Mouse (Mus musculus) intestine, embryonic 14.5 days (tissue): ENCODE data around the gene Rhoj. TPM values are rescaled to one million over a fixed set of nuclear protein-coding genes. Genes with fewer than 3 reads are reported as not detected.
A peak's percentile ranks its signal among the peaks of the same experiment; 100 is the strongest.
"Not testable (repeated sequence)": the region's sequence is repeated elsewhere in the genome, so short reads cannot be mapped to it uniquely, and the experiment has no call there.

Experiments used
- ATAC-seq: fragments of 200-750 bp; cut with Nextera tagmentation; replicated peaks from 2 replicates; pipeline ENCODE4 v1.8.0; 2017; ENCODE audit warnings: low read depth, moderate number of reproducible peaks, moderate TSS enrichment, moderate library complexity; ENCODE audit not compliant: low FRiP score, low TSS enrichment
- DNase-seq: peaks from one replicate; pipeline ENCODE4 v3.0.0-alpha.2; 2018; ENCODE audit warnings: low spot score
- H3K27ac ChIP-seq: fragments of 300-500 bp; sonication (generic); 2 replicates; pipeline ENCODE4 v1.5.1; 2014; ENCODE audit warnings: low read depth, mild to moderate bottlenecking, control low read depth
- H3K27me3 ChIP-seq: fragments of 300-500 bp; sonication (generic); replicated peaks from 2 replicates; pipeline ENCODE4 v1.6.1; 2014; ENCODE audit warnings: low read length, control low read depth; ENCODE audit not compliant: control insufficient read depth, insufficient read depth
- H3K36me3 ChIP-seq: fragments of 300-500 bp; sonication (generic); 2 replicates; pipeline ENCODE4 v1.6.1; 2014; ENCODE audit warnings: low read length, control low read depth; ENCODE audit not compliant: control insufficient read depth, insufficient read depth
- H3K4me1 ChIP-seq: fragments of 300-500 bp; sonication (generic); replicated peaks from 2 replicates; pipeline ENCODE4 v1.6.1; 2014; ENCODE audit warnings: low read length, control low read depth, mixed read lengths; ENCODE audit not compliant: control insufficient read depth, insufficient read depth
- H3K4me2 ChIP-seq: fragments of 300-500 bp; sonication (generic); 2 replicates; pipeline ENCODE4 v1.6.1; 2014; ENCODE audit warnings: low read length
- H3K4me3 ChIP-seq: fragments of 300-500 bp; sonication (generic); 2 replicates; pipeline ENCODE4 v1.5.1; 2014; ENCODE audit warnings: low read depth, low read length, control low read depth, mixed read lengths
- H3K9ac ChIP-seq: fragments of 300-500 bp; sonication (generic); 2 replicates; pipeline ENCODE4 v1.6.1; 2014; ENCODE audit warnings: mild to moderate bottlenecking, low read length
- H3K9me3 ChIP-seq: fragments of 300-500 bp; sonication (generic); 2 replicates; pipeline ENCODE4 v1.6.1; 2016; ENCODE audit warnings: low read length, control low read depth; ENCODE audit not compliant: control insufficient read depth
- WGBS: fragments of 180-500 bp; shearing (Covaris S2); extraction: QIAGEN DNeasy Blood & Tissue Kit; methylation state at CpG from one replicate; pipeline ENCODE4 v1.1.7; 2014; 5-methylcytosine and 5-hydroxymethylcytosine counted together
- polyA plus RNA-seq: library from polyadenylated mRNA; unstranded; fragments of >200 nt; fragmentation: Nextera tagmentation; extraction: Ambion mirVana; gene quantifications from 2 replicates; pipeline ENCODE4 v1.2.1, GENCODE M21; 2014

The Rhoj gene
- polyA plus RNA-seq, 1 experiment from 2014 or later: 39.5 TPM

DNA sequence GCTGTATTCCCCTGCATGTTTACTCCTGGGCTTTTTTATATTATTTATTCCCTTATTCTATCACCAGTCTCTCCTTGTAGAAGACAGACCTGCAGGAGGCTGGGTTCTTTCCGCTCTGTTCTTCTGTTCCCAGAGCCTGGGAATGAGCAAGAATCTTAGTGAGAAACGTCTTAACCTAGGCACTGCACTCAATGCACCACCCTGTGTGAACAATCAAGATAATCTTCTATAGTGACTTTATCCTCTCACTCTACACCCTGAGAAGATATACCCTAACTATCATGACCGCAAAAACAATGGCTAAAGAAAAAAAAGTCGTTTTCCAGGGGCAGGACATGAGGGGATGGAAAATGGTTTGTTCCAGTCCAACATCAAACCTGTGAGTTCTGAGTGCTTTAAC is 13.1 kb downstream of the Rhoj start:
- WGBS: 70% methylated on average over 4 of the region's 4 CpGs
- Histone ChIP-seq H3K36me3 (peaks cover 6% of the 10 kb centered on the region; the same call in 1 of the 2 replicates), H3K9me3 (no peaks in the 10 kb centered on the region), H3K4me1 (no peaks in the 10 kb centered on the region), H3K4me3 (no peak overlapping the region), H3K27me3 (no peaks in the 10 kb centered on the region), H3K9ac (no peak overlapping the region), H3K4me2 (no peak overlapping the region), H3K27ac (no peak overlapping the region)
- DNase-seq: no peak
- no peak for ATAC-seq

DNA sequence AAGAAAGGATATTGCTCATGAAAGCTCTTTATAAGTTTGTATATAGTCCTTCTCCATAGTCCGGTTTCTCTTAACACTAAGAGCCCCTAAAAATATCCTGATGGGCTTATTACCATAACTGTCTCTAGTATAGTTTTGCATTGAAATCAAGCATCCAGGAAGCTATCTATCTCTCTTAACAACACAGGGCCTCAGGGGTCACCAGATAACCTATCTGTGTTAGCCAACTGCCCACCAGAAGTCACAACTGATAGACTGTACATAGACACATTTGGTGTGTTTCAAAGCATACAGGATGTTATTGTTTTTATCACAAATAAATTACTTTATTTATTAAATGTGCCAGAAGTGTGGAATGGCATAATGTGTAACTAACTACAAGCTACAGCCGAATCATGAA is 21.1 kb downstream of the Rhoj start:
- no peaks in the 10 kb centered on the region for H3K36me3 ChIP-seq
- H3K9ac ChIP-seq: no peak overlapping the region
- H3K27ac ChIP-seq: no peak overlapping the region
- no peaks in the 10 kb centered on the region for H3K27me3 ChIP-seq
- no peaks in the 10 kb centered on the region for H3K4me1 ChIP-seq
- H3K9me3 ChIP-seq: no peaks in the 10 kb centered on the region
- 71% methylated on average over 2 of the region's 2 CpGs for WGBS
- ATAC-seq (no peak), DNase-seq (no peak)
- H3K4me2 ChIP-seq: no peak overlapping the region
- H3K4me3 ChIP-seq: no peak overlapping the region

DNA sequence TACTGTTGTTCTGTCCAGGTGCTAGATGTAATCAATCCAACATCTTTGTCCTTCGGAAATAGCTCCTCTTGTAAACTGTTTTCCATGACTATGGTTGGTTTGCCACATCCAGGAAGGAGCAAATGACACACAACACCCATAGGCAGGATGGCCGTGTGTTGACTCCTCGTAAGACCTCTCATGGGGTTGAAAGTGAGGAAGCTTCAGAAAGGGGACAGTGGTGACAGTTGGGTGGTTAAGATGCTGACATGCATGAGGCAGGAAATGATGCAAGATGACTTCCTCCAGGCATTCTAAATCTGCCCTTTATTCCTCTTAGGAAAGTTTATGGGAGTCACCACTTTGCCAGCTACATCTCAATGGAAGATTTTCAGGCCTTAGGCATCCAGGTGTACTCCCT is 31.8 kb downstream of the Rhoj start:
- no peaks in the 10 kb centered on the region for H3K4me1 ChIP-seq
- no peak overlapping the region for H3K4me2 ChIP-seq
- WGBS: 88% methylated on average over 3 of the region's 3 CpGs
- H3K9ac ChIP-seq: no peak overlapping the region
- H3K27ac ChIP-seq: no peak overlapping the region
- DNase-seq: no peak
- no peaks in the 10 kb centered on the region for H3K27me3 ChIP-seq
- no peak for ATAC-seq
- H3K4me3 ChIP-seq: no peak overlapping the region
- no peaks in the 10 kb centered on the region for H3K9me3 ChIP-seq
- H3K36me3 ChIP-seq: no peaks in the 10 kb centered on the region

DNA sequence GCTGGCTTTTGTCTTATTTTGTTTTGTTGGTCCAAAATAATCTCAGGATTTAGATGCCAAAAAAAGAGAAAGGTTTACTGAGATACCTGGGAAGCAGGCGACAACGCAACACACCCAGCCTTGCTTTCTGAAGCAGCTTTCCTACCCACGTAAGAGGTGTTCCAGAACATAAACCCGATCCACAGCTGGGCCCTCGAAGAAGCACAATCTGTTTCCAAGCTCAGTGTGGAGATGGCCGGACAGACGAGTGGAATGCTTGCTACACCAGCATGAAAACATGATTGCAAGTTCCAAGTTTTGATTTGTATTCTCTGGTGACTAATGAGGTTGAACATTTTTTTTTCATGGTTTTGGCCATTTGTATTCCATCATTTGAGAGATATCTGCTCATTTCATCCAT is 32.2 kb downstream of the Rhoj start:
- ATAC-seq (no peak), DNase-seq (no peak)
- no peak overlapping the region for H3K9ac ChIP-seq
- H3K4me2 ChIP-seq: no peak overlapping the region
- H3K4me3 ChIP-seq: no peak overlapping the region
- no peaks in the 10 kb centered on the region for H3K4me1 ChIP-seq
- H3K27ac ChIP-seq: no peak overlapping the region
- no peaks in the 10 kb centered on the region for H3K36me3 ChIP-seq
- WGBS: 94% methylated on average over 7 of the region's 7 CpGs
- H3K27me3 ChIP-seq: no peaks in the 10 kb centered on the region
- H3K9me3 ChIP-seq: no peaks in the 10 kb centered on the region

DNA sequence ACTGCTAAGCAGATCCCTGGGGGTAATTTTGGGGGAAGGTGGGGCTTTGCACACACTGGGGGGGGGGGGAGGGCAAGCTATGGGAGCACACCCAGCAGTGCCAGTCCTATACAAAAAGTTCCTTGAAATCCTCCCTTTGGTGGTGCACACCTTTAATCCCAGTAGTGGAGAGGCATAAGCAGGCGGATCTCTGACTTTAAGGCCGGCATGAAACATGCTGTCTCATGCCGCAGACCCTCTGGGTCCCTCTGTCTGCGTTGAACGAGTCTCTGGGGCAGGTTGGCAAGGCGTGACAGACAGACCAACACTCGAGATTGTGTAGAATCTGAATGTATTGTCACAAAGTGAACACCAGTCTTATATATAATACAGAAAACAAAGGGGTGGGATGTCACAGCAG is 40.4 kb downstream of the Rhoj start:
- DNase-seq (no peak), ATAC-seq (no peak)
- peaks cover 14% of the 10 kb centered on the region; the same call in 1 of the 2 replicates for H3K4me1 ChIP-seq
- H3K4me2 ChIP-seq: no peak overlapping the region
- no peaks in the 10 kb centered on the region for H3K27me3 ChIP-seq
- 75% methylated on average over 7 of the region's 7 CpGs for WGBS
- H3K27ac ChIP-seq: no peak overlapping the region
- H3K4me3 ChIP-seq: no peak overlapping the region
- H3K9ac ChIP-seq: no peak overlapping the region
- no peaks in the 10 kb centered on the region for H3K36me3 ChIP-seq
- H3K9me3 ChIP-seq: no peaks in the 10 kb centered on the region

DNA sequence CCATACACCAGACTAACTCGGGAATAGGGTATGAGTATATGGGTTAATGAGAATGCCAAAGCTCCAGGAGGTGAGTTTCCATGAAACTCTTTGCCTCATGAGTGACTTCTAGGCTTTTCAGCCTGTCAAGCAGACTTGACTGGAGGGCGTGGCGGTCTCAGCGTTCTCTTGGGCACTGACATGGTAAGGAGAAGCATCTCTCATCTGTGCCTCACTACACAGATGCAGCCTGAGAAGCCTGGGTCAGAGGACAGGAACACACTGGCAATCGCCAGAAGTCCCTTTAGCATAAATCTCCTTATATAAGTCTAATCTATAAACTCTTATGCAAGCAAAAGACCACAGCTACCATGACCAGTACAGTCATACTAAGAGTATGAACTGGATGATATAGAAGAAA is 41.4 kb downstream of the Rhoj start:
- not testable (repeated sequence) for H3K4me2 ChIP-seq, H3K27ac ChIP-seq, DNase-seq, H3K4me3 ChIP-seq, H3K9me3 ChIP-seq, ATAC-seq, H3K9ac ChIP-seq, H3K36me3 ChIP-seq, H3K27me3 ChIP-seq
- H3K4me1 ChIP-seq: peaks cover 16% of the 10 kb centered on the region; the same call in 1 of the 2 replicates
- 81% methylated on average over 5 of the region's 5 CpGs for WGBS

DNA sequence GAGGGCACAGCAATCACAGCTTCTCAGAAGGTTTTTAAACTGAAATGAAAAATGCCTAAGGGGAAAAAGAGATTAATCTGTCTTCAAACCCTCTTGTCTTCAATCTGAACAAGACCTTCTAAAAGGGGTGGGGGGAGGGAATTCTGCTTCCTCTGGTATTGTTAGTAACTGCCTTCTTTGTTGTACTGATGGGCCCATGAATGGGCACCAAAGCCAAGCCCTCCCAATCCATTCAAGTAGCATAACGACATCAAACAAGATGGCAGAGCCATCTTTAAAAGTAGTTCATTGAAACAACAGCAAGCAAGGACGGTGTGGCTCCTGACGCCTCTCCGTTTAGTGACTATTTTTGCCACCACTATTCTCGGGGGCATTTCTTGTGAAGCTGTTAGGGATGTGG is 42.6 kb downstream of the Rhoj start:
- H3K4me2 ChIP-seq: no peak overlapping the region
- H3K36me3 ChIP-seq: no peaks in the 10 kb centered on the region
- no peaks in the 10 kb centered on the region for H3K27me3 ChIP-seq
- no peaks in the 10 kb centered on the region for H3K9me3 ChIP-seq
- no peak for ATAC-seq
- H3K4me1 ChIP-seq: peaks cover 18% of the 10 kb centered on the region; the same call in 1 of the 2 replicates
- no peak overlapping the region for H3K27ac ChIP-seq
- 94% methylated on average over 5 of the region's 5 CpGs for WGBS
- no peak overlapping the region for H3K4me3 ChIP-seq
- DNase-seq: no peak
- H3K9ac ChIP-seq: no peak overlapping the region

DNA sequence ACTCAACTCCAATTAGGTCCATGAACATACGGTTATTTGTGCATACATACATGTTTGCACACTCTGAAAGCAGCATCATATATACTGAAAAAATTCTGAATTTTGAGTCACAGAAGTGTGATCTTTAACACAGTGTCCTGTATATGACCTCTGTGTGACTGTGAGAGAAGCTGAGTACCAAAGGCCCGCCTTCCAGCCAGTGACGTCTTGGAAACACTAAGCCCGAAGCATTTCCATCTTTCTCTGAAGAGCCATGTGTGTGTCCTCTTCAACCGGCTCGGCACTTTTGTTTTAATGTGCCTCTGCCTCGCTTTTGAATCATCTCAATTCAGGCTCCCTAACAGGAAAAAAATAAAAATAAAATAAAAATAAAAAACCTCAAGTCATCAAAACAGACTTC is 43.7 kb downstream of the Rhoj start:
- peak overlapping the region; percentile 23; the same call in 1 of the 2 replicates for H3K27ac ChIP-seq
- peak; percentile 57; the same call in 1 of the 2 replicates for ATAC-seq
- H3K9ac ChIP-seq: no peak overlapping the region
- H3K27me3 ChIP-seq: no peaks in the 10 kb centered on the region
- no peaks in the 10 kb centered on the region for H3K36me3 ChIP-seq
- no peak for DNase-seq
- peak overlapping the region; percentile 3; the same call in 1 of the 2 replicates for H3K4me2 ChIP-seq
- H3K4me3 ChIP-seq: no peak overlapping the region
- H3K9me3 ChIP-seq: no peaks in the 10 kb centered on the region
- H3K4me1 ChIP-seq: peaks cover 18% of the 10 kb centered on the region; the same call in 1 of the 2 replicates
- WGBS: 41% methylated on average over 7 of the region's 7 CpGs

DNA sequence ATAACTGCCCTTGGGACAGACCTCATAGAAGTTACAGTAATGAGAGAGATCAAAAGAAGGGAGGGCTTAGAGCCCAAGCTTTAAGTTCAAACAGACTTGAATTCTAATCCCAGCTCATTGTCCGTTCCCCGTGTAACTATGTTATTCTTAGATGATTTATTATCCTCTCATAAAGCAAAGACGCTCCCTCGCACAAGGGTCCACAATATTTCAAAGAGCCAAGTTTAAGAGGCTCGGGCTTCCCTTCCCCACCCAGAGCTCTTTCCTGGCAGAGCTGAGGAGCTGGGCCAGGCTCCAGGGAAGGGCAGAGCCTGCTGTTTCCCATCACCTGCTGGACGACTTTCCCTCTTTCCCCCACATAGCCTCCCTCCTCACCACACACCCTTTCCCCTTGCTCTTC is 44.3 kb downstream of the Rhoj start:
- Histone ChIP-seq H3K4me2 (peak overlapping the region; percentile 3; the same call in 1 of the 2 replicates), H3K9ac (no peak overlapping the region), H3K9me3 (no peaks in the 10 kb centered on the region), H3K27me3 (no peaks in the 10 kb centered on the region), H3K36me3 (no peaks in the 10 kb centered on the region), H3K4me3 (no peak overlapping the region), H3K4me1 (peaks cover 18% of the 10 kb centered on the region; the same call in 1 of the 2 replicates), H3K27ac (peak overlapping the region; percentile 23; the same call in 1 of the 2 replicates)
- 8% methylated on average over 6 of the region's 6 CpGs for WGBS
- peak; percentile 86 for ATAC-seq
- DNase-seq: peak; percentile 73
